Mouse (Mus musculus) heart, postnatal 0 days (tissue): Measurements from ENCODE around the gene Entpd3. TPM values are rescaled to one million over a fixed set of nuclear protein-coding genes. Genes with fewer than 3 reads are reported as not detected.
A peak's percentile ranks its signal among the peaks of the same experiment; 100 is the strongest.

Experiments used
- ATAC-seq: fragments of 200-750 bp; cut with Nextera tagmentation; 2 replicates; pipeline ENCODE4 v1.8.0; 2017; ENCODE audit warnings: low read depth, moderate number of reproducible peaks, moderate library complexity; ENCODE audit not compliant: insufficient read depth
- DNase-seq: peaks from one replicate; pipeline ENCODE4 v3.0.0-alpha.2; 2016; ENCODE audit warnings: low spot score
- H3K27ac ChIP-seq: fragments of 300-500 bp; sonication (generic); 2 replicates; pipeline ENCODE4 v1.5.1; 2014; ENCODE audit warnings: low read depth, mild to moderate bottlenecking
- H3K27me3 ChIP-seq: fragments of 300-500 bp; sonication (generic); 2 replicates; pipeline ENCODE4 v1.6.1; 2014; ENCODE audit warnings: low read length, mixed read lengths; ENCODE audit not compliant: control insufficient read depth, insufficient read depth
- H3K36me3 ChIP-seq: fragments of 300-500 bp; sonication (generic); replicated peaks from 2 replicates; pipeline ENCODE4 v1.6.1; 2014; ENCODE audit warnings: low read length, mixed read lengths; ENCODE audit not compliant: control insufficient read depth, insufficient read depth
- H3K4me1 ChIP-seq: fragments of 300-500 bp; sonication (generic); 2 replicates; pipeline ENCODE4 v1.6.1; 2014; ENCODE audit warnings: antibody characterized with exemption; ENCODE audit not compliant: control insufficient read depth, insufficient read depth
- H3K4me2 ChIP-seq: fragments of 300-500 bp; sonication (generic); 2 replicates; pipeline ENCODE4 v1.6.1; 2014; ENCODE audit warnings: low read depth, mild to moderate bottlenecking, low read length, moderate library complexity
- H3K4me3 ChIP-seq: fragments of 300-500 bp; sonication (generic); 2 replicates; pipeline ENCODE4 v1.5.1; 2014; ENCODE audit warnings: low read depth, low read length
- H3K9ac ChIP-seq: fragments of 300-500 bp; sonication (generic); replicated peaks from 2 replicates; pipeline ENCODE4 v1.6.1; 2014; ENCODE audit warnings: low read depth, low read length, mixed read lengths
- H3K9me3 ChIP-seq: fragments of 300-500 bp; sonication (generic); replicated peaks from 2 replicates; pipeline ENCODE4 v1.6.1; 2016; ENCODE audit warnings: low read length; ENCODE audit not compliant: control insufficient read depth
- CTCF ChIP-seq: IDR thresholded peaks from 2 replicates; pipeline ENCODE4 v1.5.1; 2016; ENCODE audit warnings: antibody characterized with exemption, control low read depth, low read depth
- EP300 ChIP-seq: IDR thresholded peaks from 2 replicates; pipeline ENCODE4 v1.6.1; 2016; ENCODE audit warnings: antibody characterized with exemption, low read depth
- WGBS: fragments of 180-500 bp; shearing (Covaris S2); extraction: QIAGEN DNeasy Blood & Tissue Kit; methylation state at CpG from one replicate; pipeline ENCODE4 v1.1.7; 2014; 5-methylcytosine and 5-hydroxymethylcytosine counted together
- polyA plus RNA-seq: library from polyadenylated mRNA; unstranded; fragments of >200 nt; fragmentation: Nextera tagmentation; extraction: Ambion mirVana; gene quantifications from 2 replicates; pipeline ENCODE4 v1.2.1, GENCODE M21; 2015
- total RNA-seq: library from RNA; depleted of rRNA; stranded (reverse); fragments of >200 nt; gene quantifications from 2 replicates; pipeline ENCODE4 v1.2.3, GENCODE M21; 2014; ENCODE audit warnings: low replicate concordance

The Entpd3 gene
- total and polyA plus RNA-seq, 2 experiments from 2014 or later, result 2.8 TPM; not detected in 1

DNA sequence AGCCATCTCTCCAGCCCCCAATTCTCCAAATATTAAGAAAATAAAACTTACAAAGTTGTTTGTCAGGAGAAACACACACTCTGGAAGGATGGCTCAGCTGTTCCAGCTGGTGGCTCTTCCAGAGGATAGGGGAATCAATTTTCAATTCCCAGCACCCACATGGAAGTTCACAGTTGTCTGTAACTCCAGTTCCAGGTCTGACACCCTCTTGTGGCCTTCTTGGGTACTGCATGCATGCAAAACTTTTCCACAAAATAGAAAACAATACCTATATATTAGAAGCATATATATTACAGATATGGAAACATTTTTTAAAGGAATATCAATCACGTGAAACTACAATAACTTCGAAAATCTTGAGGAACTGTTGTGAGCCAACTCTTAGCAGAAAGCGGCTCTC, 27.8 kb upstream of the Entpd3 start:
- no peak for ATAC-seq
- Histone ChIP-seq H3K9ac (no peak overlapping the region), H3K9me3 (peaks cover 6% of the 10 kb centered on the region), H3K27ac (no peak overlapping the region), H3K4me2 (no peak overlapping the region), H3K27me3 (no peaks in the 10 kb centered on the region), H3K4me1 (no peaks in the 10 kb centered on the region), H3K36me3 (no peaks in the 10 kb centered on the region), H3K4me3 (no peak overlapping the region)
- 62% methylated on average over 3 of the region's 3 CpGs for WGBS
- no peak for DNase-seq
- TF ChIP-seq EP300 (no peak), CTCF (peak; percentile 50)

DNA sequence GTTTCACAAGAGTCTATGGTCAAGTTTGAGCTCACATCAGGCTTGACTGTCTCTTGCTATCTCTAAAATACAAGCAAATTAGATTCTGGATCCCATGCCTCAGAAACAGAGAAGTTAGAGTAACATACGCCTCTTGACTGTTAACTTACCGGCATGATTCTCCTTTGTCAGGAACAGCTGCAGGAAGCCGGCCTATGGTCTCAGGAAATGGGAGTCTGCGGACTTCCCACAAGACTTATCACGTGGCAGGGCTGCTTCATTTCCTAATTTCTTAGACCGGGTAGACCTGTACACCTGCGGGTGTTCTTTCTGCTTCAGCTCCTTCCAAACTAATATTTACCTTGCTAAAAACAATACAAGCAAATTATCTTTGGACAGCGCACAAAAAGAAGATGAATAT, 22.9 kb upstream of the Entpd3 start:
- 59% methylated on average over 8 of the region's 8 CpGs for WGBS
- ATAC-seq (no peak), DNase-seq (no peak)
- Histone ChIP-seq H3K27me3 (no peaks in the 10 kb centered on the region), H3K27ac (peak overlapping the region; percentile 43; the same call in 1 of the 2 replicates), H3K4me3 (no peak overlapping the region), H3K4me2 (no peak overlapping the region), H3K36me3 (no peaks in the 10 kb centered on the region), H3K4me1 (no peaks in the 10 kb centered on the region), H3K9ac (no peak overlapping the region), H3K9me3 (0 out of 2 replicates have a peak, but pooled peaks cover 3% of the 10 kb centered on the region)
- no peak for TF ChIP-seq CTCF
- no peak for TF ChIP-seq EP300

DNA sequence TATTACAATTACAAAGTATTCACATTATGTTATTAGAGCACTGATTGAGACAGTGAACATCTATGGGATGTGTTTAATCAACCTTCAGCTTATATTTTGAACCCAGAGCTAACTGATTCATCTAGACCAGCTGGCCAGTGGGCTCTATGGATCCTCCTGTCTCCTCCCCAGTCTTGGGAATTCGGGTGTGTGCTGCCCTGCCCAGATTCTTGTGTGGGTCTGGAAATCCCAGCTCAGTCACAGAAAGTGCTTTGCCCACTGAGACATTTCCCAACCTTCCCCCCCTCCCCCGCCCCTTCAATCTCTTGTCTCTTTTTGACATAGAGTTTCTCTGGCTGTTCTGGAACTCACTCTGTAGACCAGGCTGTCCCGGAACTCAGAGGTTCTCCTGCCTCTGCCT, 20.7 kb upstream of the Entpd3 start:
- H3K4me3 ChIP-seq, result no peak overlapping the region
- ATAC-seq (no peak), DNase-seq (no peak)
- no peaks in the 10 kb centered on the region for H3K36me3 ChIP-seq
- H3K4me2 ChIP-seq, result no peak overlapping the region
- no peak overlapping the region for H3K9ac ChIP-seq
- no peaks in the 10 kb centered on the region for H3K4me1 ChIP-seq
- no peak overlapping the region for H3K27ac ChIP-seq
- H3K9me3 ChIP-seq, result no peaks in the 10 kb centered on the region
- TF ChIP-seq EP300 (no peak), CTCF (no peak)
- 70% methylated on average over 3 of the region's 3 CpGs for WGBS
- no peaks in the 10 kb centered on the region for H3K27me3 ChIP-seq

- Histone ChIP-seq H3K9ac (no peak overlapping the region), H3K27ac (no peak overlapping the region), H3K36me3 (no peaks in the 10 kb centered on the region), H3K4me1 (no peaks in the 10 kb centered on the region), H3K27me3 (no peaks in the 10 kb centered on the region), H3K4me3 (no peak overlapping the region), H3K9me3 (no peaks in the 10 kb centered on the region), H3K4me2 (no peak overlapping the region)
- 60% methylated on average over 19 of the region's 19 CpGs for WGBS
- ATAC-seq (no peak), DNase-seq (no peak)
- TF ChIP-seq CTCF (no peak), EP300 (no peak)
Observed at GRCm38 (mm10) chr9:120519469-120520125, 20.0 kb upstream of the Entpd3 start.

DNA sequence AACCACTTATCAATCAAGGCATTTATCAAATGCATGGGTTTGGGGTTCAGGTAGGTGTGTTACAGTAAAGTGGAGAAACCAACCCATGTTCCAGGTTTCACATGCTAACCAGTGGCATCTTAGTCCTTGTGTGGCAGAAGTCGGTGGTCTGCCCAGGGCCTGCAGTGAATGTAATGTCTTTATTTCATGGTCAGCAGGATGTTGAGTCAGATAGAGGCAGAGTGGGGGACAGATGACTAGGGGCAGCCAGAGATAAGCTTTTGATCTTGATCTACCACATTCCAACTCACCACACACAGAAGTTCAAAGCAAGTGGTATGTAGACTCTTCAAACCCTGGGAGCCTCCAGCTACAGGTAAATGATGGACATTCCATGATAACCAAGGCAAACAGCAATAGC, 18.5 kb upstream of the Entpd3 start:
- Histone ChIP-seq H3K4me1 (no peaks in the 10 kb centered on the region), H3K27ac (no peak overlapping the region), H3K9ac (no peak overlapping the region), H3K4me3 (no peak overlapping the region), H3K27me3 (no peaks in the 10 kb centered on the region), H3K36me3 (no peaks in the 10 kb centered on the region), H3K4me2 (no peak overlapping the region), H3K9me3 (no peaks in the 10 kb centered on the region)
- DNase-seq (no peak), ATAC-seq (no peak)
- 76% methylated on average over 1 of the region's 1 CpGs for WGBS
- TF ChIP-seq CTCF (no peak), EP300 (no peak)

DNA sequence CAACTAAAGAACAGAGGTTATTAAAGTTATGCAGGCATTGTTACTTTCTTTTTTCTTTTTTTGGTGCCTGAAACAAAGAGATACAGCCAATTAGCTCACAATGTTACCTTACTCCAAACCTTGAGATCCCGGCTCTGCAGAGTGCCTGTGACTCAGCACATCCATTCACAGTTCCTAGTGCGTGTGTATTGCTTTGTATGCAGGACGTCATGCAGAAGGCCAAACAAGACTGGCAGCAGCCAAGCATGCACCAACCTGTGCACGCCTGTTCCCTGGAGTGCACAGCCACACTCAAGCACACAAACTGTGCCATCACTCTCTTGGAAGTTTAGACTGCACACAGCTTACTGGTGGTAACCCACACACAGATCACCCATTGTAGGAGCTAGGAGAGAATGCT, 12.3 kb upstream of the Entpd3 start:
- Histone ChIP-seq H3K27ac (no peak overlapping the region), H3K27me3 (no peaks in the 10 kb centered on the region), H3K9me3 (no peaks in the 10 kb centered on the region), H3K4me3 (no peak overlapping the region), H3K4me2 (no peak overlapping the region), H3K9ac (no peak overlapping the region), H3K36me3 (no peaks in the 10 kb centered on the region), H3K4me1 (no peaks in the 10 kb centered on the region)
- ATAC-seq (no peak), DNase-seq (no peak)
- WGBS, result 78% methylated on average over 4 of the region's 4 CpGs
- TF ChIP-seq EP300, result no peak
- TF ChIP-seq CTCF, result no peak
